Mouse (Mus musculus) heart, adult 2 months (tissue): Measurements from ENCODE around the gene Mpnd. TPM values are rescaled to one million over a fixed set of nuclear protein-coding genes. Genes with fewer than 3 reads are reported as not detected.

Experiments used
- DNase-seq, 2 experiments: peaks; one replicate each; pipeline ENCODE4 v3.0.0; 2021
- H3K27ac ChIP-seq: fragments of 200-600 bp; 2 replicates; pipeline ENCODE4 v1.8.1; 2022
- H3K27me3 ChIP-seq: fragments of 200-500 bp; 2 replicates; pipeline ENCODE4 v1.6.1; 2012; ENCODE audit warnings: mild to moderate bottlenecking, low read length, inconsistent platforms, mixed read lengths; ENCODE audit not compliant: control insufficient read depth, insufficient read depth
- H3K36me3 ChIP-seq: fragments of 200-500 bp; 2 replicates; pipeline ENCODE4 v1.6.1; 2012; ENCODE audit warnings: low read length, inconsistent platforms; ENCODE audit not compliant: control insufficient read depth, insufficient read depth
- H3K4me1 ChIP-seq: fragments of 200-500 bp; 2 replicates; pipeline ENCODE4 v1.6.1; 2011; ENCODE audit warnings: low read length; ENCODE audit not compliant: control insufficient read depth, insufficient read depth
- H3K4me3 ChIP-seq: fragments of 200-600 bp; 2 replicates; pipeline ENCODE4 v1.8.1; 2022
- H3K79me2 ChIP-seq: fragments of 200-500 bp; replicated peaks from 2 replicates; pipeline ENCODE4 v1.6.1; 2012; ENCODE audit warnings: mild to moderate bottlenecking, inconsistent platforms, low read length, moderate library complexity, mixed read lengths; ENCODE audit not compliant: control insufficient read depth, insufficient read depth
- H3K9ac ChIP-seq: fragments of 200-500 bp; 2 replicates; pipeline ENCODE4 v1.6.1; 2012; ENCODE audit warnings: low read depth, mild to moderate bottlenecking, control low read depth, inconsistent platforms, low read length, mixed read lengths
- CTCF ChIP-seq: fragments of 200-600 bp; IDR thresholded peaks from 2 replicates; pipeline ENCODE4 v1.8.1; 2022; ENCODE audit warnings: antibody characterized with exemption, mild to moderate bottlenecking, moderate library complexity
- EP300 ChIP-seq: fragments of 200-500 bp; IDR thresholded peaks from 2 replicates; pipeline ENCODE4 v1.6.1; 2011; ENCODE audit warnings: low read depth, low read length, control low read depth; ENCODE audit not compliant: insufficient read depth
- POLR2A ChIP-seq: fragments of 200-500 bp; IDR thresholded peaks from 2 replicates; pipeline ENCODE4 v1.6.1; 2011; ENCODE audit warnings: mild to moderate bottlenecking, low read depth, low read length, control low read depth; ENCODE audit not compliant: insufficient read depth
- WGBS: fragments of 180-500 bp; shearing (Covaris S2); methylation state at CpG from one replicate; pipeline ENCODE4 v1.1.7; 2018; 5-methylcytosine and 5-hydroxymethylcytosine counted together
- intact Hi-C: fragments of 180-260 bp; cut with DNase I; formaldehyde crosslinking; loops from one replicate; pipeline ENCODE4 v1.15.1; 2025
- long read RNA-seq: library from polyadenylated mRNA; stranded (forward); transcript quantifications from one replicate; pipeline ENCODE4 v2.0.0, GENCODE M21; 2021
- polyA plus RNA-seq: library from polyadenylated mRNA; depleted of rRNA; stranded (reverse); fragments of >200 nt; gene quantifications from 2 replicates; pipeline ENCODE4 v1.2.3, GENCODE M21; 2012; rRNA removed
- total RNA-seq, 2 experiments: library from RNA; stranded (reverse); gene quantifications; 2 replicates each; pipeline ENCODE4 v1.2.3; 2021

Gene Mpnd
- 10 to 100 TPM; 63.1 to 78.9 TPM for total RNA-seq
- polyA plus RNA-seq, result 68.0 and 75.8 TPM in 2 replicates
- long read RNA-seq, transcript Mpnd-204 (13 exons, 1,701 nt), result major isoform, 51 of 61 reads
- long read RNA-seq, partial matches to known transcripts, result 9 of 61 reads
- long read RNA-seq, other reads (novel, unspliced or antisense), result 1 of 61 reads

- TF ChIP-seq EP300, result peak; percentile 61; the same call in 1 of the 2 replicates
- no peak for TF ChIP-seq CTCF
- peak; percentile 57; the same call in 1 of the 2 replicates for TF ChIP-seq POLR2A
- no peaks in the 10 kb centered on the region for H3K36me3 ChIP-seq
- peak; percentile 69 to 78 for DNase-seq
- H3K79me2 ChIP-seq, result no peaks in the 10 kb centered on the region
- H3K4me1 ChIP-seq, result peaks cover 4% of the 10 kb centered on the region
- peak within 1 kb of the TSS; percentile 51 for H3K4me3 ChIP-seq
- intact Hi-C loops, result no loop called here
- 13% methylated on average over 13 of the region's 13 CpGs for WGBS
- no peaks in the 10 kb centered on the region for H3K27me3 ChIP-seq
- H3K27ac ChIP-seq, result peak within 1 kb of the TSS; percentile 86
- H3K9ac ChIP-seq, result peak within 1 kb of the TSS; percentile 33
Measured at GRCm38 (mm10) chr17:56005415-56006061, at the start of gene Mpnd, which contains the start of gene Stap2. Gene Mpnd, plus strand, starts transcription at chr17:56005711. Gene Stap2, minus strand, starts transcription at chr17:56005584.

DNA sequence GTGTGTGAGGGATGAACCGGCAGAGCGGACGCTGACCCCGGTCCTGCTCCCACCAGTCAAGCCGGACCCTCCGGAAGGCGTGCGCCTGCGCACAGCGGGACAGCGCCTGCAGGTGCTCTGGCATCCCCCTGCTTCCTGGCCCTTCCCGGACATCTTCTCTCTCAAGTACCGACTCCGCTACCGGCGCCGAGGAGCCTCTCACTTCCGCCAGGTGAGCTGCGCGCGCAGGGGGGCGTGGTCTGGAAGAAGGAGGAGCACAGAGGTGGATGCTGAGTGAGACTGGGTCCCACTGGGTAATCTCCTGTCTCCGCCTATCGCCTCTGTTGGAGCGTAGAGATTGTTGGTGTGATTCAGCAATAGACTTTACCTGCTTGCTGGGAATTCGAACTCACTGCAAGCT lies 49.4 kb upstream of the Mpnd start:
- Histone ChIP-seq H3K36me3 (no peaks in the 10 kb centered on the region), H3K79me2 (no peaks in the 10 kb centered on the region), H3K27me3 (no peaks in the 10 kb centered on the region), H3K27ac (no peak overlapping the region), H3K9ac (no peak overlapping the region), H3K4me1 (peaks cover 4% of the 10 kb centered on the region), H3K4me3 (0 out of 2 replicates have a peak overlapping the region, but pooled peaks have one; percentile 8)
- intact Hi-C loops, result loop anchor here (5.0 to 10.0 kb wide), 3 partner anchors 81 to 299 kb away; partner anchors contain the start of genes Fem1a, Pot1b and Sh3gl1
- WGBS, result 5% methylated on average over 26 of the region's 26 CpGs
- peak; percentile 39 to 43 for DNase-seq
- TF ChIP-seq EP300 (no peak), CTCF (no peak), POLR2A (no peak)

GRCm38 (mm10) chr17:55956591-55956990 lies 48.9 kb upstream of the Mpnd start:
- no peak overlapping the region for H3K27ac ChIP-seq

DNA sequence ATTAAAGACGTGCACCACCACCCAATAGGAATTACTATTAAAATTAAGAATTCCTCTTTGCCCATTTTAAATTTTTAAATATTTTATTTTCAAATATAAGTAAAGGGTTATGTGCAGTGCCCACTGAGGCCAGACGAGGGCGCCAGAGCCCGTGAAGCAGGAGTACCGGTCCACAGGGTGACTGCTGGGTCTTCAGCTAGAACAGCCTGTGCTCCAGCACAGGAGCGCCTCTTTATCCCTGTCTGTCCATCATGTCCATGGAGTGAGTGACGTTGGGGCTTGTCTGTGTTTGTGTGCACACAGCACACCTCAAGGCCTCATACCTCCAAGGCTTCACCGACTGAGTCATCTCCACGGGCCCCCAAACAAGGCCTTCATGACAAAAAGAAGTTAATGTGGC lies 48.3 kb upstream of the Mpnd start:
- Histone ChIP-seq H3K4me1 (peaks cover 4% of the 10 kb centered on the region), H3K9ac (no peak overlapping the region), H3K27ac (no peak overlapping the region), H3K36me3 (no peaks in the 10 kb centered on the region), H3K4me3 (no peak overlapping the region), H3K27me3 (no peaks in the 10 kb centered on the region), H3K79me2 (no peaks in the 10 kb centered on the region)
- WGBS, result 15% methylated on average over 9 of the region's 9 CpGs
- TF ChIP-seq CTCF (peak; percentile 98), EP300 (0 out of 2 replicates have a peak, but pooled peaks have one; percentile 29), POLR2A (no peak)
- intact Hi-C loops, result loop anchor here (1.0 to 10.0 kb wide), 4 partner anchors 65 to 298 kb away; partner anchors contain the start of genes Fem1a, Pot1b, Sh3gl1 and Zfp959
- DNase-seq, result peak; percentile 59 to 80

More at GRCm38 (mm10) chr17:55956591-55956990, 48.9 kb upstream of the Mpnd start:
- H3K4me1 ChIP-seq, result peaks cover 4% of the 10 kb centered on the region
- H3K9ac ChIP-seq, result no peak overlapping the region
- intact Hi-C loops, result loop anchor here (5.0 to 10.0 kb wide), 3 partner anchors 81 to 298 kb away; partner anchors contain the start of genes Fem1a, Pot1b and Sh3gl1
- H3K36me3 ChIP-seq, result no peaks in the 10 kb centered on the region
- no peaks in the 10 kb centered on the region for H3K27me3 ChIP-seq
- no peaks in the 10 kb centered on the region for H3K79me2 ChIP-seq
- no peak overlapping the region for H3K4me3 ChIP-seq
- WGBS, result 28% methylated on average over 6 of the region's 6 CpGs
- TF ChIP-seq EP300 (no peak), POLR2A (no peak), CTCF (no peak)
- no peak for DNase-seq

GRCm38 (mm10) chr17:55957726-55958583 lies 47.6 kb upstream of the Mpnd start:
- WGBS, result 79% methylated on average over 13 of the region's 13 CpGs
- H3K4me3 ChIP-seq, result peak overlapping the region; percentile 72; the same call in 1 of the 2 replicates
- intact Hi-C loops, result loop anchor here (1.0 to 10.0 kb wide), 5 partner anchors 13 to 297 kb away; partner anchors contain the start of genes Fem1a, Pot1b, Sh3gl1 and Zfp959

More at GRCm38 (mm10) chr17:55957726-55958583, 47.6 kb upstream of the Mpnd start:
- DNase-seq, result no peak
- TF ChIP-seq CTCF, result no peak
- no peak for TF ChIP-seq POLR2A
- TF ChIP-seq EP300, result no peak
- H3K9ac ChIP-seq, result no peak overlapping the region
- H3K4me1 ChIP-seq, result peaks cover 4% of the 10 kb centered on the region
- H3K27me3 ChIP-seq, result no peaks in the 10 kb centered on the region
- H3K36me3 ChIP-seq, result no peaks in the 10 kb centered on the region
- peak overlapping the region; percentile 95 for H3K27ac ChIP-seq
- H3K79me2 ChIP-seq, result no peaks in the 10 kb centered on the region
